20 mouse cellular contexts compared by ENCODE assay signal in the genomic region with DNA sequence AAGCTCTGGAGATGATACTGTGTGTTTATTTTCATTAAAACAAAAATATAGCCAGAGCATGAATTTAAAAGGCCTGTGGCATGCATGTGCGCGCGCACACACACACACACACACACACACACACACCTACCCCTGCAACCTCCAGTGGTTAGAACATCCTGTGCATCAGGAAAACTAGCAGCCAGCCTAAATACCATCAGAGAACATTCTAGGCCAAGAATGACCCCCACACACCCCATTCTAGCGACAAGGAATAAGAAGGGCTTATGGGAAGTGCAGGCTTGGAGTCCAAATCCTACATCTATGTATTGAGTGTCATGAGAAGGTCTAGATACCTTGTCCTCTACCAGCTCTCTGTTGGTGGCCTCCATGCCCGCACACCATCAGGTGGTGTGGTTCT. TPM values are rescaled to one million over a fixed set of nuclear protein-coding genes. Genes with fewer than 3 reads are reported as not detected.
DNase-seq lines count a peak whose midpoint lies in the region; ATAC-seq lines count a peak whose summit lies in the region.
"Had no signal": no experiment of that assay in that cellular context is flagged by ENCODE, and none has a peak within 500 bp of the region (broad histone marks: within the 10 kb centered on the region; RNA-seq: fewer than 3 reads in every experiment).

No protein-coding gene starts in this region.

- WGBS in limb, embryonic 11.5 days, result 92% methylated on average over 5 of the region's 5 CpGs
- WGBS in limb, embryonic 10.5 days, result 91% methylated on average over 5 of the region's 5 CpGs
- 87% methylated on average over 5 of the region's 5 CpGs for WGBS in limb, embryonic 15.5 days
- 80% methylated on average over 5 of the region's 5 CpGs for WGBS in liver, embryonic 12.5 days (ENCODE audit: insufficient replicate concordance)

- H3K9me3 ChIP-seq in limb, embryonic 11.5 days (ENCODE audit: control insufficient read depth, low read length), result no peaks in the 10 kb centered on the region
- H3K9me3 ChIP-seq in limb, embryonic 10.5 days (replicated peaks), result no peaks in the 10 kb centered on the region
- H3K9me3 ChIP-seq in limb, embryonic 15.5 days, result no peaks in the 10 kb centered on the region
- no peaks in the 10 kb centered on the region for H3K9me3 ChIP-seq in liver, embryonic 12.5 days (replicated peaks)
- H3K9me3 ChIP-seq: embryonic facial prominence, embryonic 12.5 days; forebrain, embryonic 15.5 days; G1E; hindbrain, embryonic 13.5 days had no signal

- ATAC-seq in CD4-positive, CD25-positive, alpha-beta regulatory T cell, adult 4 months, result no peak
- 0 out of 2 replicates have a peak, but pooled peaks have one; percentile 14 for ATAC-seq in limb, embryonic 11.5 days (ENCODE audit: insufficient number of reproducible peaks, low FRiP score, low TSS enrichment, low read depth)
- ATAC-seq in limb, embryonic 15.5 days (ENCODE audit: insufficient number of reproducible peaks, low FRiP score, low TSS enrichment, low read depth), result no peak
- no peak for ATAC-seq in liver, embryonic 12.5 days
- ATAC-seq: forebrain, embryonic 15.5 days had no signal

- peaks cover 17% of the 10 kb centered on the region for H3K4me1 ChIP-seq in limb, embryonic 11.5 days (ENCODE audit: control insufficient read depth, insufficient read depth, low read length)
- peaks cover 32% of the 10 kb centered on the region for H3K4me1 ChIP-seq in limb, embryonic 10.5 days
- H3K4me1 ChIP-seq in limb, embryonic 15.5 days, result peaks cover 37% of the 10 kb centered on the region
- peaks cover 22% of the 10 kb centered on the region for H3K4me1 ChIP-seq in liver, embryonic 12.5 days

- no peak overlapping the region for H3K27ac ChIP-seq in limb, embryonic 11.5 days (replicated peaks; ENCODE audit: low read depth, low read length)
- H3K27ac ChIP-seq in limb, embryonic 10.5 days, result no peak overlapping the region
- no peak overlapping the region for H3K27ac ChIP-seq in limb, embryonic 15.5 days
- H3K27ac ChIP-seq in liver, embryonic 12.5 days, result no peak overlapping the region
- H3K27ac ChIP-seq: embryonic facial prominence, embryonic 12.5 days; forebrain, embryonic 15.5 days; hindbrain, embryonic 13.5 days had no signal

- H3K9ac ChIP-seq in limb, embryonic 11.5 days (ENCODE audit: low read length), result no peak overlapping the region
- H3K9ac ChIP-seq in limb, embryonic 15.5 days, result no peak overlapping the region
- no peak overlapping the region for H3K9ac ChIP-seq in liver, embryonic 12.5 days
- H3K9ac ChIP-seq: forebrain, embryonic 15.5 days had no signal

- H3K36me3 ChIP-seq in limb, embryonic 11.5 days (ENCODE audit: control insufficient read depth, insufficient read depth, low read length), result no peaks in the 10 kb centered on the region
- peaks cover 32% of the 10 kb centered on the region for H3K36me3 ChIP-seq in limb, embryonic 10.5 days
- H3K36me3 ChIP-seq in limb, embryonic 15.5 days, result peaks cover 9% of the 10 kb centered on the region; the same call in 1 of the 2 replicates
- no peaks in the 10 kb centered on the region for H3K36me3 ChIP-seq in liver, embryonic 12.5 days
- H3K36me3 ChIP-seq: forebrain, embryonic 15.5 days; G1E; hindbrain, embryonic 13.5 days had no signal

- H3K27me3 ChIP-seq in limb, embryonic 11.5 days (ENCODE audit: control insufficient read depth, insufficient read depth, low read length), result peaks cover 14% of the 10 kb centered on the region; the same call in 1 of the 2 replicates
- H3K27me3 ChIP-seq in limb, embryonic 10.5 days (ENCODE audit: low read depth, poor library complexity, severe bottlenecking), result peaks cover 46% of the 10 kb centered on the region
- H3K27me3 ChIP-seq in limb, embryonic 15.5 days, result peaks cover 19% of the 10 kb centered on the region
- peaks cover 43% of the 10 kb centered on the region for H3K27me3 ChIP-seq in liver, embryonic 12.5 days (replicated peaks)

- no peak overlapping the region for H3K4me3 ChIP-seq in limb, embryonic 11.5 days (ENCODE audit: low read depth, low read length)
- no peak overlapping the region for H3K4me3 ChIP-seq in limb, embryonic 10.5 days
- no peak overlapping the region for H3K4me3 ChIP-seq in limb, embryonic 15.5 days
- no peak overlapping the region for H3K4me3 ChIP-seq in liver, embryonic 12.5 days
- H3K4me3 ChIP-seq: forebrain, embryonic 15.5 days had no signal

- no peak overlapping the region for H3K4me2 ChIP-seq in limb, embryonic 11.5 days (ENCODE audit: low read depth, severe bottlenecking)
- peak overlapping the region; percentile 48; the same call in 1 of the 2 replicates for H3K4me2 ChIP-seq in limb, embryonic 15.5 days
- H3K4me2 ChIP-seq in liver, embryonic 12.5 days, result no peak overlapping the region

- DNase-seq in CD4-positive, CD25-positive, alpha-beta regulatory T cell, adult 2 months (ENCODE audit: low read depth, low spot score), result peak; percentile 22
- no peak for DNase-seq in limb, embryonic 11.5 days (ENCODE audit: low spot score)
- no peak for DNase-seq in limb, embryonic 10.5 days (ENCODE audit: low spot score)
- peak; percentile 31 for DNase-seq in T-cell, adult 2 months (ENCODE audit: low spot score)
- no peak for DNase-seq in cerebellum, adult 18-20 months
- DNase-seq: adrenal gland, postnatal 10 days; B cell, adult 2 months; cerebellum, adult 11 months; cerebellum, adult 9-10 months; cerebellum, postnatal 25 days; heart, postnatal 10 days; heart, postnatal 4 days had no signal

RNA-seq across cellular contexts. Expression of a gene that starts 1.5 kb away (rescaled TPM):
- under 1 TPM; 0.26 to 0.73 TPM for polyA plus RNA-seq in CD4-positive, CD25-positive, alpha-beta regulatory T cell, adult 4 months (2017; shearing (Covaris generic))
- polyA plus RNA-seq in limb, embryonic 11.5 days (2014; fragmentation: Nextera tagmentation; extraction: Ambion mirVana), result 0.53 and 0.55 TPM in 2 replicates
- polyA plus RNA-seq in limb, embryonic 10.5 days (2016; fragmentation: Nextera tagmentation; extraction: Ambion mirVana), result 0.11 and 0.30 TPM in 2 replicates
- 22.7 and 31.1 TPM in 2 replicates for polyA plus RNA-seq in limb, embryonic 15.5 days (2015; fragmentation: Nextera tagmentation; extraction: Ambion mirVana)
- polyA plus RNA-seq in liver, embryonic 12.5 days (2016; fragmentation: Nextera tagmentation; extraction: Ambion mirVana), result 0.10 TPM in 1 of 2 replicates, not detected in the other
- polyA plus RNA-seq: forebrain, embryonic 11.5 days; G1E had no signal

RNA-seq across cellular contexts. Expression of a gene that starts 14.3 kb away (rescaled TPM):
- 1 to 10 TPM in 1 of 2 experiments, under 1 TPM in 1; 0.78 to 1.7 TPM for polyA plus RNA-seq in CD4-positive, CD25-positive, alpha-beta regulatory T cell, adult 4 months (2017; shearing (Covaris generic))
- 3.1 and 4.1 TPM in 2 replicates for polyA plus RNA-seq in limb, embryonic 11.5 days (2014; fragmentation: Nextera tagmentation; extraction: Ambion mirVana)
- polyA plus RNA-seq in limb, embryonic 10.5 days (2016; fragmentation: Nextera tagmentation; extraction: Ambion mirVana), result 3.0 and 4.5 TPM in 2 replicates
- 3.6 and 3.7 TPM in 2 replicates for polyA plus RNA-seq in limb, embryonic 15.5 days (2015; fragmentation: Nextera tagmentation; extraction: Ambion mirVana)
- polyA plus RNA-seq in liver, embryonic 12.5 days (2016; fragmentation: Nextera tagmentation; extraction: Ambion mirVana), result 2.0 and 3.2 TPM in 2 replicates

RNA-seq across cellular contexts. Expression of a gene that starts 38.3 kb away (rescaled TPM):
- polyA plus RNA-seq in CD4-positive, CD25-positive, alpha-beta regulatory T cell, adult 4 months (2017; shearing (Covaris generic)), result 1 to 10 TPM; 1.6 to 2.3 TPM
- 8.6 and 10.6 TPM in 2 replicates for polyA plus RNA-seq in limb, embryonic 11.5 days (2014; fragmentation: Nextera tagmentation; extraction: Ambion mirVana)
- polyA plus RNA-seq in limb, embryonic 10.5 days (2016; fragmentation: Nextera tagmentation; extraction: Ambion mirVana), result 4.1 and 5.6 TPM in 2 replicates
- polyA plus RNA-seq in limb, embryonic 15.5 days (2015; fragmentation: Nextera tagmentation; extraction: Ambion mirVana), result 6.2 and 6.3 TPM in 2 replicates
- polyA plus RNA-seq in liver, embryonic 12.5 days (2016; fragmentation: Nextera tagmentation; extraction: Ambion mirVana), result 1.1 and 1.2 TPM in 2 replicates

RNA-seq across cellular contexts. Expression of a gene that starts 41.8 kb away (rescaled TPM):
- not detected for polyA plus RNA-seq in CD4-positive, CD25-positive, alpha-beta regulatory T cell, adult 4 months (2017; shearing (Covaris generic))
- 4.2 and 4.9 TPM in 2 replicates for polyA plus RNA-seq in limb, embryonic 11.5 days (2014; fragmentation: Nextera tagmentation; extraction: Ambion mirVana)
- 2.7 and 5.0 TPM in 2 replicates for polyA plus RNA-seq in limb, embryonic 10.5 days (2016; fragmentation: Nextera tagmentation; extraction: Ambion mirVana)
- polyA plus RNA-seq in limb, embryonic 15.5 days (2015; fragmentation: Nextera tagmentation; extraction: Ambion mirVana), result 1.5 and 1.6 TPM in 2 replicates
- polyA plus RNA-seq in liver, embryonic 12.5 days (2016; fragmentation: Nextera tagmentation; extraction: Ambion mirVana), result 0.28 and 0.37 TPM in 2 replicates
- polyA plus RNA-seq: G1E had no signal

Comparison
In these comparisons a context has a peak if more than half of its experiments do, and no peak if none do; other contexts are left out.
1. RNA of a gene that starts 1.5 kb away (polyA plus RNA-seq): 22.7 to 31.1 TPM in limb, embryonic 15.5 days; 0.26 to 0.73 TPM in CD4-positive, CD25-positive, alpha-beta regulatory T cell, adult 4 months, 0.53 to 0.55 TPM in limb, embryonic 11.5 days, 0.11 to 0.30 TPM in limb, embryonic 10.5 days and 0.10 TPM in liver, embryonic 12.5 days; every median in the first group is over 10 times any median in the second.
2. DNase-seq: peak in CD4-positive, CD25-positive, alpha-beta regulatory T cell, adult 2 months (single experiment) and T-cell, adult 2 months (single experiment); none in limb, embryonic 11.5 days (single experiment), limb, embryonic 10.5 days (single experiment) and cerebellum, adult 18-20 months (0 of 2).